Mouse (Mus musculus) midbrain, postnatal 0 days (tissue): ENCODE data around the gene Pithd1. TPM values are rescaled to one million over a fixed set of nuclear protein-coding genes. Genes with fewer than 3 reads are reported as not detected.
A peak's percentile ranks its signal among the peaks of the same experiment; 100 is the strongest.

Experiments
- ATAC-seq: fragments of 200-750 bp; cut with Nextera tagmentation; 2 replicates; pipeline ENCODE4 v1.8.0; 2017; ENCODE audit warnings: moderate number of reproducible peaks, mild to moderate bottlenecking, moderate TSS enrichment, moderate library complexity; ENCODE audit not compliant: low FRiP score
- DNase-seq: peaks from one replicate; pipeline ENCODE4 v3.0.0-alpha.2; 2015; ENCODE audit warnings: low spot score
- H3K27ac ChIP-seq: fragments of 300-500 bp; sonication (generic); 2 replicates; pipeline ENCODE4 v1.5.1; 2014; ENCODE audit warnings: low read depth, mild to moderate bottlenecking, low read length, mixed read lengths
- H3K27me3 ChIP-seq: fragments of 300-500 bp; sonication (generic); 2 replicates; pipeline ENCODE4 v1.6.1; 2014; ENCODE audit warnings: low read length, control low read depth, mixed read lengths; ENCODE audit not compliant: insufficient read depth
- H3K36me3 ChIP-seq: fragments of 300-500 bp; sonication (generic); 2 replicates; pipeline ENCODE4 v1.6.1; 2014; ENCODE audit warnings: low read length, control low read depth, mixed read lengths; ENCODE audit not compliant: insufficient read depth
- H3K4me1 ChIP-seq: fragments of 300-500 bp; sonication (generic); 2 replicates; pipeline ENCODE4 v1.6.1; 2014; ENCODE audit warnings: mild to moderate bottlenecking, control low read depth, antibody characterized with exemption, low read length, mixed read lengths; ENCODE audit not compliant: insufficient read depth
- H3K4me2 ChIP-seq: fragments of 300-500 bp; sonication (generic); 2 replicates; pipeline ENCODE4 v1.6.1; 2014; ENCODE audit warnings: low read depth, mild to moderate bottlenecking, low read length, mixed read lengths; ENCODE audit not compliant: poor library complexity, severe bottlenecking
- H3K4me3 ChIP-seq: fragments of 300-500 bp; sonication (generic); 2 replicates; pipeline ENCODE4 v1.5.1; 2014; ENCODE audit warnings: low read depth, mild to moderate bottlenecking, low read length, moderate library complexity
- H3K9ac ChIP-seq: fragments of 300-500 bp; sonication (generic); replicated peaks from 2 replicates; pipeline ENCODE4 v1.6.1; 2014; ENCODE audit warnings: mild to moderate bottlenecking, low read length, moderate library complexity, mixed read lengths; ENCODE audit not compliant: poor library complexity, severe bottlenecking
- H3K9me3 ChIP-seq: fragments of 300-500 bp; sonication (generic); 2 replicates; pipeline ENCODE4 v1.6.1; 2016; ENCODE audit warnings: low read length, control low read depth
- CTCF ChIP-seq: IDR thresholded peaks from 2 replicates; pipeline ENCODE4 v1.5.1; 2016; ENCODE audit warnings: antibody characterized with exemption, mild to moderate bottlenecking
- WGBS: fragments of 180-500 bp; shearing (Covaris S2); extraction: QIAGEN DNeasy Blood & Tissue Kit; methylation state at CpG from one replicate; pipeline ENCODE4 v1.1.7; 2014; 5-methylcytosine and 5-hydroxymethylcytosine counted together
- polyA plus RNA-seq: library from polyadenylated mRNA; unstranded; fragments of >200 nt; fragmentation: Nextera tagmentation; extraction: Ambion mirVana; gene quantifications from 2 replicates; pipeline ENCODE4 v1.2.1, GENCODE M21; 2015
- total RNA-seq: library from RNA; depleted of rRNA; stranded (reverse); fragments of >200 nt; gene quantifications from 2 replicates; pipeline ENCODE4 v1.2.3, GENCODE M21; 2014

Pithd1 gene
- total and polyA plus RNA-seq, 2 experiments from 2014 or later: 61.6 to 101 TPM

GRCm38 (mm10) chr4:136020743-136021548 lies 33.9 kb upstream of the Pithd1 start:
- WGBS: under 1% methylated on average over 45 of the region's 62 CpGs

GRCm38 (mm10) chr4:136016059-136016602 lies 29.1 kb upstream of the Pithd1 start:
- Histone ChIP-seq H3K27ac (no peak overlapping the region), H3K4me1 (0 out of 2 replicates have a peak, but pooled peaks cover 8% of the 10 kb centered on the region), H3K4me2 (no peak overlapping the region), H3K9me3 (no peaks in the 10 kb centered on the region), H3K27me3 (no peaks in the 10 kb centered on the region), H3K36me3 (peaks cover 17% of the 10 kb centered on the region), H3K4me3 (no peak overlapping the region), H3K9ac (no peak overlapping the region)
- no peak for DNase-seq
- ATAC-seq: no peak
- TF ChIP-seq CTCF: no peak
- 78% methylated on average over 3 of the region's 3 CpGs for WGBS

More at GRCm38 (mm10) chr4:136020743-136021548, 33.9 kb upstream of the Pithd1 start:
- ATAC-seq: peak; percentile 73
- H3K27me3 ChIP-seq: no peaks in the 10 kb centered on the region
- 0 out of 2 replicates have a peak, but pooled peaks cover 8% of the 10 kb centered on the region for H3K4me1 ChIP-seq
- no peak for TF ChIP-seq CTCF
- H3K27ac ChIP-seq: peak overlapping the region; percentile 84
- peak overlapping the region; percentile 88 for H3K4me3 ChIP-seq
- peak overlapping the region; percentile 90 for H3K4me2 ChIP-seq
- H3K36me3 ChIP-seq: no peaks in the 10 kb centered on the region
- H3K9me3 ChIP-seq: no peaks in the 10 kb centered on the region
- DNase-seq: peak; percentile 5
- H3K9ac ChIP-seq: peak overlapping the region; percentile 96

- TF ChIP-seq CTCF: 0 out of 2 replicates have a peak, but pooled peaks have one; percentile 10
- Histone ChIP-seq H3K27me3 (no peaks in the 10 kb centered on the region), H3K4me3 (no peak overlapping the region), H3K36me3 (peaks cover 64% of the 10 kb centered on the region), H3K4me1 (no peaks in the 10 kb centered on the region), H3K27ac (no peak overlapping the region), H3K4me2 (no peak overlapping the region), H3K9ac (no peak overlapping the region), H3K9me3 (no peaks in the 10 kb centered on the region)
- no peak for ATAC-seq
- no peak for DNase-seq
- WGBS: 89% methylated on average over 4 of the region's 4 CpGs
These were observed 23.5 kb upstream of the Pithd1 start for GRCm38 (mm10) chr4:136010586-136010985.

- H3K36me3 ChIP-seq: peaks cover 80% of the 10 kb centered on the region
- 97% methylated on average over 8 of the region's 8 CpGs for WGBS
- no peak overlapping the region for H3K4me2 ChIP-seq
- H3K27me3 ChIP-seq: no peaks in the 10 kb centered on the region
- no peak overlapping the region for H3K4me3 ChIP-seq
- no peak for DNase-seq
- ATAC-seq: no peak
- no peaks in the 10 kb centered on the region for H3K4me1 ChIP-seq
- no peak overlapping the region for H3K9ac ChIP-seq
- no peak overlapping the region for H3K27ac ChIP-seq
- no peaks in the 10 kb centered on the region for H3K9me3 ChIP-seq
- no peak for TF ChIP-seq CTCF
These were observed 21.9 kb upstream of the Pithd1 start for GRCm38 (mm10) chr4:136008782-136009447.

GRCm38 (mm10) chr4:136006821-136007220 lies 19.8 kb upstream of the Pithd1 start:
- Histone ChIP-seq H3K27ac (no peak overlapping the region), H3K4me1 (no peaks in the 10 kb centered on the region), H3K27me3 (no peaks in the 10 kb centered on the region), H3K9me3 (no peaks in the 10 kb centered on the region), H3K4me2 (no peak overlapping the region), H3K36me3 (peaks cover 85% of the 10 kb centered on the region), H3K9ac (no peak overlapping the region), H3K4me3 (no peak overlapping the region)
- 100% methylated on average over 3 of the region's 3 CpGs for WGBS
- ATAC-seq (no peak), DNase-seq (no peak)
- TF ChIP-seq CTCF: no peak
